Mouse (Mus musculus) neural tube, embryonic 10.5 days (tissue): ENCODE measurements around the gene Fam192a.

Experiments used
- DNase-seq: peaks from one replicate; pipeline ENCODE4 v3.0.0-alpha.2; 2017; ENCODE audit warnings: low spot score; ENCODE audit errors: extremely low spot score

The Fam192a gene

GRCm38 (mm10) chr8:94601607-94602385 is at the start of gene Fam192a, which contains the start of gene Rspry1:
Fam192a (minus strand) TSS chr8:94601997.
Rspry1 (plus strand) TSS chr8:94601937.
- peak; percentile 99 for DNase-seq

DNA sequence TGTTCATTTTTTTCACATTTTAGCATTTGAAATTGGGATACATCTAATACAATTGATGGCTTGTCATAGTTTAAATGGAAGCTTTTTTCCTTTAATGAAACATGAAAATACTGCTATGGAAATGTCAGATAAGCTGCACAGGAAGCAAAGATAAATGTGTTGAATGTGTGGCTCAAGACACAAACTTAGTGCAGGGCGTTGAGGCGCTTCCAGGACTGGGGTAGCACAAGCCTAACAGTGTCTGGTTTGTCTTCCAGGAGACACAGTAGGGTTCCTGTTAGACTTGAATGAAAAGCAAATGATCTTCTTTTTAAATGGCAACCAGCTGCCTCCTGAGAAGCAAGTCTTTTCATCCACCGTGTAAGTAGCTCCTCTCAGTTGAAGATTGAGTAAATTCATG is 47.7 kb upstream of the Fam192a start:
- no peak for DNase-seq

DNA sequence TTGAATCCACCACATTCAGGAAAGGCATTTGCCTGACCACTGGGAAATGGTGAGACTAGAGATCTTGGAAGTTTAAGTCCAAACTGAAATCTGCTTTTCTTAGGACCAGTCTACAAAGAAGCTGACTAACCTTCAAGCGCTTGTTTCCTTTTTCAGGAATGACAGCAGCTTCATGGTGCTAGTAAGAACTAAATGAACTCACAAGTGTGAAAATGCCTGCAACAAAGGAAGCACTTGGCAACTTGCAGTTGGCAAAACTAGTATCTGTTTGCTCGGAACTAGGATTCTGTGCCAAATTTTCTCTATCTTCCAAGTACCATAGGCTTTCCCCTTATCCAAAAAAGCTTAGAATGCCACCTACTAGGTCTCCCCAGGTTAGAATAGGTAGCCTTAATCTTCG is 44.4 kb upstream of the Fam192a start:
- no peak for DNase-seq

- DNase-seq = no peak
Observed at GRCm38 (mm10) chr8:94645202-94645601, 43.4 kb upstream of the Fam192a start.

DNA sequence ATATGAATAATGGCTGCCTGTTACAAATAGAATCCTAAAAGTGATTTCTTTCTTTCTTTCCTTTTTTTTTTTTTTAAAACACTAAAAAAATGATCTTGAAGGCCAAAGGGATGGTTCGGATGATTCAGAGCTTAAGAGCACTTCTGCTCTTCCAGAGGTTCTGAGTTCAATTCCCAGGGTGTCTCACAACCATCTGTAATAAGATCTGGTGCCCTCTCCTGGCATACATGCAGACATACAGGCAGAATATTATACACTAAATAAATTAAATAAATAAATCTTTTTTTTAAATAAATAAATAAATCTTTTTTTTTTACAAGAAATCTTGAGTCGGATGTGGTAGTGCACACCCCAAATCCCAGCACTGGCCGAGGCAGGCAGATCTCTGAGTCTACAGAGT is 40.1 kb upstream of the Fam192a start:
- DNase-seq = no peak

DNA sequence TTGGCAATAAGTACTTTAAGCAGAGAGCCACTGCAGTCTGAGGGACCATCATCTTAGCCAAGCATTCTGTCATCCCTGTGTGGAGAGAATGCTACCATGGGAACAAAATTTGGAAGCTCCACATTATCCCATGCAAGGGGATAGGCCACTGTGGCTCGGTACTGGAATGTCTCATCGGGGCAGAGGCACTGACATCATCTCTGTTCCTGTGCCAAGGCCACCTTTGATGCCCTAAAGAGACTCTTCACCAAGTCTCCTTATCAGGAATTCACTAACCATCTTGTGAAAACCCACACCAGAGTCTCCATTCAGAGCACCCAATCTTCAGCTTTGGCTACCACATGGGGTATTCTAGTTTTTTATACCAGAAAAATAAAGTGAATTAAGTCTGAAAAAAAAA is 39.4 kb upstream of the Fam192a start:
- DNase-seq = no peak

DNA sequence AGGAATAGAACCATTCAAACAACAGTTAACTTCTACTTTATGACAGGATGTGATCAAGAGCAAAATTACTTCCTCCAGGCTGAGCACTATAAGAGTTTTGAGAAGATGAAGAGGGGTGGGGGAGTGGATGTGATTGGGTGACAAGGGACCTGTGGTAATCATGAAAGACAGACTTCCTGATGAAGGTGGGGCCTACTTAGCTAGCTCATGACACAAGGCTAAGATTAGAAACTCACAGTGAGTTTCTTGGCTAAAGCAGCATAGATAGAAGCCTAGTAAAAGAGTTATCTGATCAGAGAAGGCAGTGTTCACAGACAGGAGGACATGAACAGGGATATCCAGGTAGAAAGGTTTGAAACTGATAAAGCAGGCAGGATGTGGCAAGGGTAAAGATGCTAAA is 32.4 kb upstream of the Fam192a start:
- no peak for DNase-seq

GRCm38 (mm10) chr8:94633564-94634194 is 31.9 kb upstream of the Fam192a start:
- no peak for DNase-seq

- DNase-seq = no peak
Observed at GRCm38 (mm10) chr8:94624885-94625284, 23.1 kb upstream of the Fam192a start.

DNA sequence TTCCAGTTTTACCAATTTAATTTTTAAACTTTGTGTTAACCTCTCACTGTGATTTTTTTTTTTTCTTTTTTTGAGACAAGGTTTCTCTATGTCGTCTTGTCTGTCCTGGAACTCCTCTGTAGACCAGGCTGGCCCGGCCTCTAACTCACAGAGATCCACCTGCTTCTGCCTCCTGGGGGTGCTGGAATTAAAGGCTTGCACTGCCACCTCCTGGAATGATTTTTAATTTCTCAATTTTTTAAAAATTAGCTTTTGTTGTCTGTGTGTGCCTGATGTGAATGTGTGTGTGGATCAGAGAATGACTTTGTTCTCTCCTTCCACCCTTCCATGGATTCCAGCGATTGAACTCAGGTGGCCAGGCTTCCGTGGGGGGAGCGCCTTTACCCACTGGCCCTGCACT is 5.3 kb upstream of the Fam192a start:
- no peak for DNase-seq

DNA sequence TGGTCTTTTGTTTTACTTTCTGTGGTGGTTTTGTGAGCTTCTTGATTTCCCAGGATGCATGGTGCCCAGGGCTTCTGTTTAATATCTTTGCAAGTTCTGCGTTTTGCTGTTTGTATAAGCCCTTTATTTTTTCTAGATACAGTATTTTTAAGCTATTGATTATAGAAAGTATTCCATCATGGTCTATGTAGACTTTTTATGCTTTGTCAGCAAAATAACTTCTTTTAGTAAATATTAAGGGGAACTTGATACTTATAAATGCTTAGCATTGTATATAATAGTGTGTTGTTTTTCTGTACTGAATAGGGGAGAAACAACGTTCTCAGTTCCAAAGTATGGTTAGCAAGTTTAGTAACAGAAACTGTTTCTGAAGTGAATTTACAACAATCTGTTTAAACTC is 2.2 kb upstream of the Fam192a start:
- DNase-seq = no peak

- DNase-seq = no peak
Observed at GRCm38 (mm10) chr8:94602471-94603131, 804 bp upstream of the Fam192a start.

- DNase-seq = no peak
Observed at GRCm38 (mm10) chr8:94601034-94601606, 677 bp downstream of the Fam192a start.

DNA sequence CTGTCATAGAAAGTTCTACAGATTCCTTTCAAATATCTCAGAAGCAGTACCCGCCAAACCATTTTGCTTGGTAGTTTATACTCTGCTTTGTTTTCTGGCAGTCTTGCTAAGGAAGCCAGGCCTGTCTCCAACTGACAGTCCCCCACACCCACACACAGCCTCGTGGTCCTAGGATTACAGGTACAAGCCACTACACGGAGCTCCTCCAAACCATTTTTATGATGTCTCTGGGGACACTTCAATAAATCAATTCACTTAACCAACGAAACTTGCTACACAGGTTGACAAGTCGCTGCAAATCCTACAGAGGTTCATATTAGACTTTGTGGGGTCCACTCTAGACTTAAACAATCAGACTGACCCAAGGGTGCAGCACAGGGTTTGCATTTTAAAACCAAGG is 1.3 kb downstream of the Fam192a start:
- DNase-seq = no peak

- DNase-seq = no peak
Observed at GRCm38 (mm10) chr8:94594211-94594610, 7.6 kb downstream of the Fam192a start.

GRCm38 (mm10) chr8:94591691-94592090 is 10.1 kb downstream of the Fam192a start:
- no peak for DNase-seq

DNA sequence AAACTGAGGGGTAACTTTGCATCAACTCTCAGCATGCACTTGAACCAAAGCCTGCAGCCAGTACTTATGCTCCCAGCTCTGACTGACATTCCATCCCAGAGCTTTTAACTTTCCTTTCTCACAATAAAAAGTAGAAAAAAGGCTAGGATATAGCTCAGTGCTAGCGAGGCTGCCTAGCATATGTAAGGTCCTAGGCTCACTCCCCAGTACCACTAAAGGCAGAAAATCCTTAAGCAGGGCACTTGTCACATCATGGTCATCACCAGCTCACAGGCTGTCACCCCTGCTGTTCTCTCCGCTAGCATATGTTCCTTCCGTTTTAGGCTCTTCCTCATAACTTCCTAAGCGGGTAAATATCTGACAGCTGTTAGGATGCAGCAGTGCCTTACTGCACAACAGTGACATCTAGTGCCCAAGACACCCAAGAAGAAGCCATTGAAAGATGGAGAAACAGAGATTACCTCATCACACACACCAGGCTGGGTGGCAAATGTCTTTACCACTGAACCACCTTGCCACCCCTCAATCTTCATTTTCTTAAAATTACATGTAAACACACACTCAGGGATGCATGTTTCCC is 17.5 kb downstream of the Fam192a start:
- no peak for DNase-seq

DNA sequence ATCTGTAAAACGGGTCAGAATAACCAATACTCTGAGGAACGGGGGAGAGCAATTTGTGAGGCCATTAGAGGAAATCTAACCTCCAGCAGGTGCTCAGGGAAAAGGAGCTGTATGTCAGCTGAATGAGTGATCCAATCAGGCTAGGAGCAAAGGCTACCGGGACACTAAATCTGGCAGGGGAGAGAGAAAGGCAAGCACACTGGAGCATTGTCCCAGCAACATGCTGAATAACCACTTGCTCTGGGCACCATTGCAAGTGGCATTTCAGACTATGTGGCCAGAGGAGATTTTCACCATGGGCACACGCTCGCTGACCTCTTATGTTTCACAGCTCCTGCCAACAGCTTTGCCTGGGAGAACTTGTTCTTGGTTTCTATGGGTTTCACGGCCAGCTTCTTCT is 19.2 kb downstream of the Fam192a start:
- no peak for DNase-seq

DNA sequence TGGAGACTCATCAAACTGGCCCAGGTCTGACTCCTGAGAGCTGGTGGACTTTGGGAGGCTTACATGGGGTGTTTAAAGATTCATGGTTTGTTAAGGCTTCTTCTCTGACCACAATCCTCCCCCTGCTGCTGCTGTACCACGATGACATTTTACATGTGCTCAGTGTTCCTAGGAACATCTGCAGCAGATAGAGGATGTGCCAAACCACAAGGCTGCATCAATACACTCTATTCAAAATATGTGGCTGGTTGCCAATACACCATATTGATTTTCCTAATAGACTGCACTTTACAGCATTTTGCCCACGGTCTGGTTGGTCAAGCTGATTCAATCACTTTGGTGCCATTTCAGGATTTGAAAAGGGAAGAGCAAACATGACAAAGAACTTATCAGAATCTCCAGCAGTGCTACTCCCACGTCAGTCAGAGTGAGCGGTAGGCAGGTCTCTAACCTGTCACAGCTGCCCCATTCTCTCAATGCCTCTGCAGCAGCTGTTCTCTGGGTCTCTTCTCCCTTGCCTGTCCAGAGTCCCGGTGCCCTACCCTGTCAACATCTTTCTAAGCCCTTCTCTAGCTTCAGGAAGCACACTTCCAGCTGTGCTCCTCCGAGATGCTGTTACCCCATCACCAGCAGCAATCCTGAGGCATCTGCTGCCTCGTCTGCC is 19.8 kb downstream of the Fam192a start:
- no peak for DNase-seq

DNA sequence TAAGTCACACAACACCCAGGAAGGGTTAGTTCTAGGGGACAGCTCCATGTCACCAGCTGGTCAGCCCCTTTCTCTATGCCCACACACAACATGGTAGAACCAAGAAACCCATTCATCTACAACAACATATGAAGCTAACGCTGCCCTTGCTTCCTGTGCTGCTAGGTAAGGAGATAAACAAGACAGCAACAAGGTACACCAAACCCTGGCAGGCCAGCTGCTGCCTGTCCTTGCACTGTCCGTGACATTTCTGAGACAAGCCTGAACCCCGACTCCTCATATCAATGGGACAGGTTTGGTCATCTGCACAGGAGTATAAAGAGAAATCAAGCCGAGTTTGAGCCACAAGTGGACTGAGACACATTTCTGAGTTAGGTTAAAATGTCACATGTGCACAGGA is 26.6 kb downstream of the Fam192a start:
- no peak for DNase-seq
